19 mouse cellular contexts compared by ENCODE assay signal in the genomic region with DNA sequence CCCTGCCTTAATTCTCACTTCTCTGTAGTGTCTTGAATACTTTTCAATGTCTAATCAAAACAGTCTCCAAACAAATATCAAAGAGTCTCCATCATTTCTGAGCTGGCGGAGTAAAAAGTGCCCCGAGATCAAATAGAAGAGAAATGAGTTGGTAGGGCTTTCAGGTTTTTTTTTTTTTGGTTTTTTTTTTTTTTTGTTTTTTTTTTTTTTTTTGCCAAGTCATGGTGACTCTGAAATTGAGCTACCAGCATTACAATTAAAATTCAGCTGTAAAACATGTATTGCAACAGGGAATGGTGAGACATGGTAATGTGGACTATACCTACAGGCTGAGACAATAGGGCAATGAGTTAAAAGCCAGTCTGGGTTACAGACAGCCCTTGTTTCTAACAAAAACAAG. TPM values are rescaled to one million over a fixed set of nuclear protein-coding genes. Genes with fewer than 3 reads are reported as not detected.
DNase-seq lines count a peak whose midpoint lies in the region; TF ChIP-seq lines count a peak whose summit lies in the region.
"Had no signal": no experiment of that assay in that cellular context is flagged by ENCODE, and none has a peak within 500 bp of the region (broad histone marks: within the 10 kb centered on the region; RNA-seq: fewer than 3 reads in every experiment).

No protein-coding gene starts in this region.

- H3K4me1 ChIP-seq in ES-E14 (ENCODE audit: control insufficient read depth in 2 of 2, insufficient read depth in 2 of 2, low read length in 2 of 2, poor library complexity in 1 of 2): no peaks in the 10 kb centered on the region
- H3K4me1 ChIP-seq in bone marrow macrophage, adult 2 months (ENCODE audit: control insufficient read depth, insufficient read depth, low read length): peaks cover 16% of the 10 kb centered on the region
- H3K4me1 ChIP-seq: embryonic facial prominence, embryonic 10.5 days; embryonic facial prominence, embryonic 12.5 days; forebrain, embryonic 13.5 days; forebrain, embryonic 15.5 days had no signal

- no peak overlapping the region for H3K9ac ChIP-seq in ES-E14 (ENCODE audit: insufficient read depth, low read depth, low read length, poor library complexity, severe bottlenecking)
- H3K9ac ChIP-seq: embryonic facial prominence, embryonic 12.5 days; forebrain, embryonic 13.5 days; forebrain, embryonic 15.5 days; forebrain, postnatal 0 days had no signal

- no peaks in the 10 kb centered on the region for H3K36me3 ChIP-seq in ES-E14 (ENCODE audit: control insufficient read depth, insufficient read depth, low read length, poor library complexity, severe bottlenecking)
- H3K36me3 ChIP-seq: embryonic facial prominence, embryonic 10.5 days; embryonic facial prominence, embryonic 12.5 days; forebrain, embryonic 15.5 days had no signal

- no peak overlapping the region for H3K4me3 ChIP-seq in ES-E14 (ENCODE audit: insufficient read depth in 1 of 2, low read depth in 1 of 2, low read length in 2 of 2, poor library complexity in 1 of 2, severe bottlenecking in 1 of 2)
- no peak overlapping the region for H3K4me3 ChIP-seq in bone marrow macrophage, adult 2 months (ENCODE audit: insufficient read depth, low read length)
- H3K4me3 ChIP-seq: embryonic facial prominence, embryonic 10.5 days; embryonic facial prominence, embryonic 12.5 days; forebrain, embryonic 13.5 days; forebrain, embryonic 15.5 days had no signal

- TF ChIP-seq POLR2A in bone marrow macrophage, adult 2 months (IDR thresholded peaks at IDR 0.05; ENCODE audit: borderline replicate concordance, low read depth, low read length): no peak

- no peak for TF ChIP-seq CTCF in bone marrow macrophage, adult 2 months (IDR thresholded peaks at IDR 0.05; ENCODE audit: low read depth, low read length)

- in situ Hi-C loops in ES-E14 (cut with MboI; ENCODE audit: low sequenced_read_pairs in 2 of 2, unreplicated experiment in 2 of 2): no loop called here

- DNase-seq in ES-E14 (ENCODE audit: low read depth, low spot score): no peak
- no peak for DNase-seq in retina, embryonic 14.5 days (ENCODE audit: low spot score)
- no peak for DNase-seq in adrenal gland, adult (ENCODE audit: inconsistent age in 2 of 2, low spot score in 1 of 2)
- no peak for DNase-seq in adipocyte (ENCODE audit: low spot score)
- DNase-seq: adrenal gland, adult 8-10 months; adrenal gland, postnatal 14 days; adrenal gland, postnatal 36 days; B cell, adult 2 months; cerebellum, adult 11 months; cerebellum, adult 18-20 months; cerebellum, adult 9-10 months; cerebellum, postnatal 10 days; cerebellum, postnatal 25 days; forebrain, postnatal 0 days had no signal

- H3K9me3 ChIP-seq in ES-E14 (ENCODE audit: control insufficient read depth, insufficient read depth, low read depth, low read length): no peaks in the 10 kb centered on the region
- H3K9me3 ChIP-seq: embryonic facial prominence, embryonic 10.5 days; embryonic facial prominence, embryonic 12.5 days; forebrain, embryonic 13.5 days had no signal

- no peak overlapping the region for H3K27ac ChIP-seq in ES-E14 (ENCODE audit: insufficient read depth, low read depth, low read length, poor library complexity, severe bottlenecking)
- peak overlapping the region; percentile 69 for H3K27ac ChIP-seq in bone marrow macrophage, adult 2 months (ENCODE audit: insufficient read depth, low read depth, low read length)
- H3K27ac ChIP-seq: embryonic facial prominence, embryonic 10.5 days; embryonic facial prominence, embryonic 12.5 days; forebrain, embryonic 13.5 days; forebrain, embryonic 15.5 days had no signal

TF ChIP-seq in ES-E14, 5 proteins besides CTCF, POLR2A, EP300 and RAD21:
- TF ChIP-seq ZNF384 (IDR thresholded peaks at IDR 0.05; ENCODE audit: low read depth, low read length) (no peak), MAFK (IDR thresholded peaks at IDR 0.05; ENCODE audit: insufficient read depth, low read depth, low read length) (0 out of 2 replicates have a peak, but pooled peaks have one; percentile 8)
TF ChIP-seq in ES-E14: peak in this region for 1.

RNA-seq across cellular contexts. Expression of gene Cat, which starts 21.0 kb away (rescaled TPM):
- 13.1 and 23.0 TPM in 2 replicates for total RNA-seq in ES-E14 (2012; rRNA removed)
- 577 and 608 TPM in 2 replicates for polyA plus RNA-seq in bone marrow macrophage, adult 2 months (2012; ENCODE audit: insufficient read depth, insufficient read length, missing spikeins)
